Mouse (Mus musculus) CH12.LX (cell line): ENCODE measurements around the gene Mmp8.

Experiments used
- CTCF ChIP-seq, 2 experiments: IDR thresholded peaks in 1 of 2; conservative IDR thresholded peaks in 1 of 2; 2 replicates each; pipeline ENCODE4 v1.5.1; 2011 to 2012; ENCODE audit warnings: low read depth in 2 of 2, low read length in 2 of 2, improper control_type of control experiment in 1 of 2, inconsistent platforms in 1 of 2, mild to moderate bottlenecking in 1 of 2, moderate library complexity in 1 of 2
- MAFK ChIP-seq: IDR thresholded peaks from 2 replicates; pipeline ENCODE4 v1.6.1; 2011; ENCODE audit warnings: low read length, improper control_type of control experiment; ENCODE audit not compliant: insufficient replicate concordance
- MAZ ChIP-seq: IDR thresholded peaks from 2 replicates; pipeline ENCODE4 v1.6.1; 2012; ENCODE audit warnings: low read depth, mild to moderate bottlenecking, inconsistent platforms, low read length, improper control_type of control experiment, moderate library complexity
- MXI1 ChIP-seq: IDR thresholded peaks from 2 replicates; pipeline ENCODE4 v1.6.1; 2011; ENCODE audit warnings: mild to moderate bottlenecking, low read depth, low read length, improper control_type of control experiment
- POLR2A ChIP-seq: IDR thresholded peaks from 2 replicates; pipeline ENCODE4 v1.6.1; 2011; ENCODE audit warnings: low read depth, mild to moderate bottlenecking, improper control_type of control experiment, low read length
- POLR2AphosphoS2 ChIP-seq: IDR thresholded peaks from 2 replicates; pipeline ENCODE4 v1.6.1; 2011; ENCODE audit warnings: low read depth, low read length, improper control_type of control experiment
- TBP ChIP-seq: conservative IDR thresholded peaks from 2 replicates; pipeline ENCODE4 v1.6.1; 2011; ENCODE audit warnings: low read depth, low read length, improper control_type of control experiment
- TCF12 ChIP-seq: IDR thresholded peaks from 2 replicates; pipeline ENCODE4 v1.6.1; 2014; ENCODE audit warnings: low read depth, mild to moderate bottlenecking, inconsistent platforms, low read length, improper control_type of control experiment

DNA sequence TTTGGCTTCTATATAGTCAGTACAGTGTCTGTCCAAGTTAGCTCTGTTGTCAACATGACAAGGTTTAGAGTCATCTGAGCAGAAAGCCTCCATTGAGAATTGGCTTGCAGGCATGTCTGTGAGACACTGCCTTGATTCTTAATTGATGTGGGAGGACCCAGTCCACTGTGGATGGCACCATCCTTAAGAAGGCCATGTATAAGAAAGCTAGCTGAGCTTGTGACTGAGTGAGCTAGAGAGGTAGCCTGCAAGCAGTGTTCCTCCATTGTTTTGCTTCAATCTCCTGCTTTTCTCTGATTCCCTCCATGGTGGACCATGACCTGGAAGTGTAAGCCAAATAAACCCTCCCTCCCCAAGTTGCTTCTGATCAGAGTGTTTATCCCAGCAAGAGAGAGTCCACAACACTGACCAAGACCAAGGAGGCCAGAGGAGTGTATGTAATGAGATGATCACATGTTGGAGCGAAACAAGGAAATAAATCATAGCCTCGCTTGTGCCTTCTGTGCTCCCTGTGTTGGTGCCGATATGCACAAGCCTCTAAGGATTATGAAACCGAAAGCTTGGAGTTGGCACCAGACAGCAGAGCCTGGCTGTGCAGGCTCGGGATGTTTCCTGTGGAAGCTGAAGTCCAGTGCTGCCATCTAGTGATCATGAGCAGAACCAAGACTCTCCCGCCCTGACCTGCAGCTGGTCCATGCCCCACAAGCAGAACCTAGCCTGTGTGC, 36.7 kb downstream of the Mmp8 start:
- TF ChIP-seq CTCF (conservative IDR thresholded peaks at IDR 0.05 in 1 of 2, IDR thresholded peaks at IDR 0.05 in 1 of 2; ENCODE audit: low read depth in 2 of 2, low read length in 2 of 2): peak; percentile 66 to 96
- no peak; the same call in 1 of the 2 replicates for TF ChIP-seq TCF12
- TF ChIP-seq POLR2AphosphoS2: no peak
- no peak for TF ChIP-seq MAFK
- TF ChIP-seq POLR2A: no peak
- TF ChIP-seq TBP: 0 out of 2 replicates have a peak, but pooled peaks have one; percentile 22
- TF ChIP-seq MAZ: no peak
- no peak for TF ChIP-seq MXI1
